Mouse (Mus musculus) adrenal gland, adult 2 months (tissue): ENCODE data around the gene Scel. TPM values are rescaled to one million over a fixed set of nuclear protein-coding genes. Genes with fewer than 3 reads are reported as not detected.
A peak's percentile ranks its signal among the peaks of the same experiment; 100 is the strongest.

Experiments used
- DNase-seq: peaks from one replicate; pipeline ENCODE4 v3.0.0; 2021
- polyA plus RNA-seq: library from polyadenylated mRNA; depleted of rRNA; stranded (reverse); fragments of >200 nt; gene quantifications from 2 replicates; pipeline ENCODE4 v1.2.3, GENCODE M21; 2012
- total RNA-seq, 2 experiments: library from RNA; stranded (reverse); gene quantifications; 2 replicates each; pipeline ENCODE4 v1.2.3; 2021

Scel gene
- total and polyA plus RNA-seq, 3 experiments = 0.04 to 0.35 TPM; not detected in 1

DNA sequence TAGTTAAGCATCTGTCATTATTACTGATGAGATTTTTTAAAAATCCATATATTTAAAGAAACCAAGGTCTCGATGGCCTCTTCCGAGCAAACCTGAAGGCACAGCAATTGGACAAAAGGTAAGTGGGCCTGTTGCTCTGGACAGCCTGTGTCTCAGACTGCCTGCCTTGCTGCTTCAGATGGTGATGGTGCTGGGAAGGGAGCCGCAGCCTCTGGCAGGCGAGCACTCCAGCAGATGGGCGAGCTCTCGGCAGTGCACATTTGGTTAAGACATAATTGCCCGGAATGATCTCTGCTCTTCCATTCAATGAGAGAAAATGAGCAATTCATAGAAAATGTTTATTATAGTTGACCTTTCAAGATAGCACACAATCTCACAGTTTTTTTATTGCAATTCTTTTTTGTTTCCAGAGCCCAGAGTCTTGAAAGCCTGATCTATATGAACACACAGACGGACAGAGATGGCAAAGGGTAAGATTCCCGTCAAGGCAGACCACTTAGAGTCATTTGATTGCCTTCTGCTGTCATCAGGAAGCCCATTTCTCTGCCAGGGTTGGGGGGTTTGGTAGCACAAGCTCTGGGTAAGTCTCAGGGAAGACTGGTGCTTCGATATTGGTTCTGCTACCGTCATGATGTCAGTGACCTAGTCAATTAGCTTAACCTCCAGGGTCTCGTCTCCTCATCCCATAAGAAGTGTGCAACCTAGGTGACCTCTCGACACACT, 58.6 kb downstream of the Scel start:
- no peak for DNase-seq

DNA sequence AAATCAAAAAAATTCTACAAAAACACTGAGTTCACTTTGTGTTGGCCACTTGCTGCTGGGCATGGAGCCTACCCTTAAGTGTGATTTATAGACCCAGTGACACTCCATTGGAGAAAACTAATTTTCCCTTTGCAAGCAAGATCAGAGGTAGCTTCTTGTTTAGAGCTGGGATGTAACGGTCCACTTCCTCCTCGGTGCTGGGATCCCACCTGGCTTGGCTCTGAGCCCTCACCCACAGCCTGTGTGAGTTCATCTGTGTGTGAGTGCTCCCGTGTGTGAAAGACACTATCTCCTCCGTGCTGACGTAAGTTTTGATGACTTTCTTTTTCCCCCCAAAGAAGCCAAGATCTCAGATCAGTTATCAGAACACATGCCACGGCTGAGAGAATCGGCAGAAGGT, 62.7 kb downstream of the Scel start:
- no peak for DNase-seq

DNA sequence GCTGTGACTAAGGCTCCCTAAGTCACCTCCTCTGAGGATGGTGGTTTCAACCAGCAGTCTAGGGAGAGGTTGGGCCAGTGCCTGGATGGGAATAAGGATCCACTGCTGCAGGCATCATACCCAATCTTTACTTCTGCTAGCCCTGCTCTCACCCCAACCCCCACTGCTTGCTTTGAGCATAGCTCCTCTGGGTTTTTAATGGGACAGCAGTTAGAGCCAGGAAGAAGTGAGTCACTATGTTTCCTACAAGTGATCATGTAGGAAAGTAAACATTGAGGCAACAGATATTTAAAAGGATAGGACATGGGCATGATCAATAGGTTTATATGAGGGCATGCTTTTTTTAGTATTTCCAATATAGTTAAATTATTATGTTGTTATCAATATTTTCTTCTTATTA, 63.9 kb downstream of the Scel start:
- no peak for DNase-seq

DNA sequence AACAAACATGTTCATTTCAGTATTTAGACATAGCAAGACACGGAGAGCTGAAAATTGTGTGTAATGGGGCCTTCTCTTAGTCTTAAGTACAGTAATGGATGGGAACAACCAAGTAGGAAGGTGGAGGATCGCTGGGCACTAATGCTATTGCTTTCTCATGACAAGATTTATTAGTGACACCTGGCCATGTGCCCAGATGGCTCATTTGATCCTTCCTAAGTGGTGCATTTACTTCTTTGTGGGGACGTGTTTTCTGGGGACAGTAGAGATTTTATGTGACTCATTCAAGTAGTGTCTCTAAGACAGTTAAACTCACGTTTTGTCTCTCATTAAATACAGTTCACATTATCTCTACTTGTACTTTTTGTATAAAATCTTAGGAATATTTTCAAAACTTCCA, 73.5 kb downstream of the Scel start:
- DNase-seq = peak; percentile 71

DNA sequence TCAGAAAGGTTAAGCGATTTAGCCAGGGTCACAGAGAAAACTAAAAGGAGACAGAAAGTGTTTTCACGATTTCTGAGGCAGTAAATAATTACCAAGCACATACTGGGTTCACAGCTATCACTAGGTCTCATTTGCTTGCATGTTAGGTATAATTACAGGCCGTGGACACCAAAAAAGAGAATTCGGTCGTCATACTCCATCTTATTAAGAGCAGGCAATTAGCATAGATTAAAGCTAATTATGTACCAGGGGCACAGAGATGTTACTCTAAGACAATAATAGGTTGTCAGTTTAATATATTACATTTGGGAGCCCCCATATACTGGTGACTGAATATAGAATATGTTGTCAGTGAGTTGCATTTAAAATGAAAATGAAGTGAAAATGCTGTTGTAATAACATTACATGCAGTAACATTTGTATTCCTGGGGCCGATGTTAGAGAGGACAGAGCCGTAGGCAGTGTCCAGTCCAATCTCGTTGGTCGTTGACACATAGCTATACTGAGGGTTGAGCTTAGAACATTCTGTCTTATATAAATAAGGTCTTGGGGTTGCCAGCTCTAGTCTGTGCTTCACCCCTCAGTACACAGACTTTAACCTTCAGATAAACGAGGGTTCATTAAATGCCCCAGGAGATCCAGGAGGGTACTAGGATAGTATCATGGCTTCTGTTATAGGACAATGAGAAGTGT, 74.2 kb downstream of the Scel start:
- DNase-seq = no peak

DNA sequence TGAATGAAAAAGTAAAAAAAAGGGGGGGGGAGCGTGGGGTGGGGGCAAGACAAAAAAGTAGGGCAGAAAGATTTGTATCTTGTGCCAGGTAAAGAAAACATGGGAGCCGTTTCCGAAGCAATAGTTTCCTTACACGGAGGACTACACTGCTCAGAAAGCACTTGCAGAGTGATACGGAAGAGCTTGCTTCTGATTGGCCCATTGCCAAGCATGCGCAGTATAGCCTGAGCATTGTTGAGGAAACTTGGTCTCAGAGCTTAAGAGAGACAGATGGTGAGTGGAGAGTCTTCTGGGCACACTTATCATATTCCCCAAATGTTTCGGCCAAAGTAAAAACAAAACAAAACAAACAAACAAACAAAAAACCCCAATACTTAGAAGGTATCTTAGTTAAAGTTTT, 76.7 kb downstream of the Scel start:
- DNase-seq = no peak

DNA sequence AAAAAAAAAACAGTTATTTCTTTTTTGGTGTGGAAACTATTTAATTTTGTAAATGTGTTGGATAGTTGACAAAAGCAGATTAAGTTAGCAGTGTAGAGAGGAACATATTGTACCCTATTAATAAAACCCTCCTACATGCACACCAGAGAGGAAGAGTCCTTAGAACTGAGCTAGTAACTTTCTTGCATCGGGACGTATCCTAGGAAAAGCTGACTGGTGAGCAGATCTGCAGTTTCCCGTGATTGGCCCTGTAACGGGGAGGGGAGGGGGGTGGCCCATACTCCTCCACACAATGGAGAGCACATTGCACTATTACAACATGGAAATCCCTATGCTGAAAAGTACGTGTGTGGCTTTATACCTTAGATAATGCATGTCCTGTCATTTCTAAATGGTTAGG, 82.7 kb downstream of the Scel start:
- no peak for DNase-seq

DNA sequence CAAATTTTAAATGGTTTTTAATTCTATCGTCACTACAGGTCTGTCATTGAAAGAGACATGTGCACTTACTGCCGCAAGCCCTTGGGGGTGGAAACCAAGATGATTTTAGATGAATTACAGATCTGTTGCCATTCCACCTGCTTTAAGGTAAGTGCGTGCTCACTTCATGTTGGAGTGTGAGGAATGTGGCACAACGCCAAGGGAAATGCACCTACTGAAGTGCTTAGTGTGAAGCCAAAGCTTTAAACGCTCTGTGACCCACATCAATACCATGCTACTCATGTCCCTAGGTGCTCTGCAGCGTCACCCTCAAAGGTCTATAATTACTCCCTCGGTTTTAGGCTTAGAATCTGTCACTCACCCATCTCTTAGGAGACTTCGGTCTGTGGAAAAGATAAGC, 94.9 kb downstream of the Scel start:
- no peak for DNase-seq

DNA sequence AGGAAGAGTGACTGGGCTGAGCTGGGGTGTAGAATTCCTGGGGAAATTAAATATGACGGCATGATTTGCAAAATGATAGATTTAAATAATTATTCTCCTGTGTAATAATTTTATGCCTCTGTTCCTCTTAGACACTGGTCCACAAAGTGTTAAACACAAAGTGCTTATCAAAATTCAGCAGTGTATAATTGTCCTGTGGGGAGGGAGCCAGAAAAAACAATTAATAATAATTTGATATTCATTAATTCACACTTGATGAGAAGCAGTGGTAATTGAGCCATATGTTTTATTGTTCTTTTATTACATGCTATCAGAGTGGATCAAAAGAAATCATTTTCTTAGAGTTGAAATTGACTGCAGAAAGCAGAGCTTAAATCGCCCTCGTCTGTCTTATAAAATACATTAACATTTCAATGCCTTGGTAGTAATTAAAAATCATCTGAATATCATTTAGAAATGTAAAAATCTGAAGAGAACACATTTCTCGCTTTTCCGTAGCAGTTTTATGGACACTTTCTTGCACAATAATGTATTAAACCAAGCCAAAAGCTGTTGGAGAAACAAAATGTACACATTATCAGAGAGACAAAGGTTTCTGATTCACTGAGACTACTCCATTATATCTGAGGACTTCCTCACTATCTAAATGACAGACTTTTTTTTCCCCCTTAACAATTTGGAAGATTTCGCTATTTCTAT, 100.6 kb downstream of the Scel start:
- no peak for DNase-seq

DNA sequence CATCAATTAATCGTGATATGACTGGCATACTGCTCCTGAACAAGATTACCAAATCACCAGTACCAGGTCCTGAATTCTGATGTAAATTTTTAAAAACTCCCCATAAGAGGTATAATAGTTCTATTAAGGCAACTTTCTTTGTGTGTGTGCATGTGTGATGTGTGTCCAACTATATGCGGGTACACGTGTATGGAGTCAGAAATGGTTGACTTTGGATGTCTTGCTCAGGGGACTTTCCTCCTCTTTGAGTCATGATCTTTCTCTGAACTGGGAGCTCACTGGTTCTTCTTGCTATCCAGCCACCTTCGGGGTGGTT, 101.1 kb downstream of the Scel start:
- DNase-seq = no peak

DNA sequence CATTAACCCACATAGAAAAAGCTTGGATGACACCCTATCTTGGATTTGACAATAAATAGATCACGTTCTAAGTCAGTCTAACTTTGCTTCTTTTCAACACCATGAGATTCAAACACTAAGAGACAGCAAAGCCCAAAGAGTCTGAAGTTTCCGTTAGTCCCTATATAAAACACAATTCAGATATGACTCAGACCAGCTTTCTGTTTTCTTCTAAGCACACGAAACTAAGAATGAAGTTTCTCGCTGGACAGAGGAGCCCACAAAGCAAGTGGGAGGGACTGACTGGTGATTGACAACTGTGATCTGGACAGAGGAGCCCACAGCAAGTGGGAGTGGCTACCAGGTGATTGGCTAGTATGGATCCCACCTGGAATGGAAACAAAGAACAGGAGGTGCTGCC, 106.6 kb downstream of the Scel start:
- DNase-seq = no peak

DNA sequence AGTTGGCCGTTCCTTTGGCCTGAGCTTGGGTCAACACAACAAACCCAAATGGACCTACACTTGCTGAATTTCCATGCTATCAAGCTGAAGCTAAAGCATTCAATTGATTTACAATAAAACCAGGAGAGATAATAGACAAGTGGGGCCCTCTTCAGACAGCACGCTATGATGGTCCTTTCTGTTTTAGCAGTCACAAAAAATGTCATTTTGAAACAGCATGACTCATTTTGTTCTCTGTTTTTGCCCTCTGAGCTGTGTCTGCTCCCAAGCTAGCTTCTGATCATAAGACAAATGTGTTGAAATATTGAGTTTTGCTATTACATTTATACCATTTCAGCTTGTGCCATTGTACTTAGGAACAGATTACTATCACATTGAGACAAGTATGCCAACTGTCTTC, 108.1 kb downstream of the Scel start:
- DNase-seq = no peak

DNA sequence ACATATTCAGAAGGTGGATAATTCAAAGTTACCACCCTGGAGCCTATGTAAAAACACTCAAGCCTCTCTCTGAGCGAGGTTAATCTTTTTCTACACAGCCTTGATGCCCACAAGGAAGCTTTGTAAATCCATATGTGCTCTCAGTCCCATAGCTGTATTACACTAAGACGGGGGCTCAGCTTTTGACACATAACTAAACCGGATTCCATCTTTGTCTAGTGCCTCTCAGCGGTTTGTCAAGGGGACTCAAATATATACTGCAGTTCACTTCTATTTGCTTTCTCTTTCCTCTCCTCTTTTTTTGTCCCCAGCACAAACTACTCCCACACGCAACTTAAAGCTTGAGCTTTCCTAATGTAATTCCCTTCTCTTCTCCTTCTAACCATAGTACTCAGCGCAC, 113.0 kb downstream of the Scel start:
- DNase-seq = no peak

DNA sequence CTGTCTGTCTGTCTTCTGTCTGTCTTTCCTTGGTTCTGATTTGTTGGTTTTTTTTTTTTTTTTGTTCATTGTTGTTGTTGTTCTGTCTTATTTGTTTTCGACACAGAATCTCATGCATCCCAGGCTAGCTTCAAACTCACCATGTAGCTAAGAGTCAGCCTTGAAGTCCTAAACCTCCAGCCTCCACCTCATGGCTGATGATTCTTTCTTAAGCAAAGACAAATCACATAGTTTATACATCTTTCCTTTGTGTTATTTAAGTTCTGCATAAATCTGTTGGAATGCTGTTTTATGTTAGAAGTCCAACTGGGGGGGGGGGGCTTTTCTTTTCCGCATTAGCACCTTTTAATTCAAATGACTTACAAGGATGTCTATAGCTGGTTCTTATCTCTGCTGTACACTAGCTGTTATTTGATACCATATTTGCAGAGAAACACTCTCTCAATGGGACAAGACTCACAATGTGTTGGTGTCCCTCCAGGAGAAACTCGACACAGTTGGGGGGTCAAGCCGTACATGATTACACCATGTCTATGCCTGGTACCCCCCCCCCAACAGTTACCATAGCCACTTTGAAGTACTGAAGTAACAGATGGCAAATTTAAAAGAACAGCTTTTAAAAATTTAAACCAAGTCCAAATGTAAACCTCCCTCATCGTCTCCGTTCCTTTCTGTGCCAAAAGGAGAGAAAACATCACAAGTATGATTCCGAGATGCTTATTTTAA, 116.7 kb downstream of the Scel start:
- no peak for DNase-seq

DNA sequence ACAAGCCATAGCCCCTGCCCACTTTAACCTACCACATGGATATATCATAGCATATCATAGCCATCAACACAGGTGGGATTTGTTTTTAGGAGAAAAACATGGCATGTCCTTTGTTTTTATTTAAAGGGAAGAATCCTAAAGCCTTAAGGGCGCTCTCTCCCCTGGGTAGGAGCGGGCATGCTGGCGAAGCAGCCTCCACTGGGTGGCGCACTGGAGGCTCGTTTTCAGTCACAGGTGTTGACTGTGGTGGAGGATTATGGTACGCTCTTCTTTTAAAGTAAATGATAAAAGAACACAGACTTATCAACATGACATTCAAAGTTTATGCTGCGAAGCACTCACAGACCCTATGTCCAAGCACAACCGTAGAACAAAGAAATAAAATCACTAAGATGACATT, 117.4 kb downstream of the Scel start:
- DNase-seq = no peak

DNA sequence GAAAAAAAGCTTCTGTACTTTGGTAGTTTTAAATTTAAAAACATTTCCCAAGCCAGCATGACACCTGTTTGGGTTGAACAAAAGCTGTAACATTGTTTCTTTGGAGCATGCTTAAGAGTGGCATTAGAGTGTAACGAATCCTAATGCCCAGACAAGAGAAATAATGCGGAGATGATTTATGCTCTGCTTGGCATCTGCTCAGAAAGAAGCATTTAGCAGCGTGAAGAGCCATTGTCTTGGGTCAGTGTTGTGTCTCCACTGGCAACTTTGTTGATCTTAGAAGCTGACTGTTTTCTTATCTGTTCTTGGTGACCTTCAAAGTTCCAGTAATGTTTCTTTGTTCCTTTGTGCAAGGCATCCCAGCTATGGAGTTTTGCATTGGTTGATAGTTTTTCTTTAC, 130.8 kb downstream of the Scel start:
- DNase-seq = no peak

DNA sequence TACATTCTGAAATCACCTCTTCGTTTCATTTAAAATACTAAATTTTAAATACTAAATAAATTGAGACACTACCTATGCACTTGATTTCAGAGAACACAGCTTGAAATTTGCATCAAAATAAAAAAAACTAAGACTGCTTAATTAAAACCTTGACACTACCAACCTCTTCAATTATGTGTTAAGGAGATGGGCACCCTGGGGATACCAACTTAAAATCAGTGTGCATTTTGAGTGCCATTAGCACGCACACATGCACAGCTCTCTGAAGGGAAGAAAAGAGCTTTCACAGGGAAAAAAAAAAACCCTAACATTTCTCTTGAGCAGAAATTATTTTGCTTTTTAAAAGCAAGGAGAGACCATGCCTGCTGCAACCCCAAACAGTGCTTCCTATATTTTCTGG, 134.8 kb downstream of the Scel start:
- DNase-seq = no peak

DNA sequence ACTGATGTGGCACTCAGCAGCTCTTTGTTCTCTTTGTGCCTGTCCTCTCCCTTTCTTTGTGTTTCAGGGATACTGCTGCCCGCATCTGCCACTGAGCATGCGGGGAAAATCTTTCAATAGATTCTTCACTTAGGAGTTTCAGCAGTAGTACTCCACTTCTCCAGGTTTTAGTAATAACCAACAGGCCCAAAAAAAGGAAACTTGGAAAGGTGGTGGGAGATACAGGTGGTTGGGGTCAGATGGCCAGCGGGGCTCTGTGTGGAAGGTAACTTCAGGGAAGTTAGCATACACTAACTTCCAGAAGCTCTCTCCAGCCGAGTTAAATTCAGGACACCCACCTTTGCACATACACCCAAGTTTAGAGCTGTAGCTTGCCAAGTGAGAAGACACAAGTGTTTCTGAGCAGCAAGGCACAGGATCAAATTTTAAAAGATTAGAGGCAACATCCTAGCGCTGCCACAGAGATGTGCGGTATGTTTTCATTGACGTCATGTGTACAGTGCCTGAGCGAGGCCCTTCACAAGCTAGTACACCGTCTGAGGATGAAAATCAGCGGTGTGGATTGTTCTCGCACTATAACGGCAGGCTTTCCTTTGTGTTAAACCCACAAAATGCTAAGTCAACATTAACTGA, 135.6 kb downstream of the Scel start:
- no peak for DNase-seq

DNA sequence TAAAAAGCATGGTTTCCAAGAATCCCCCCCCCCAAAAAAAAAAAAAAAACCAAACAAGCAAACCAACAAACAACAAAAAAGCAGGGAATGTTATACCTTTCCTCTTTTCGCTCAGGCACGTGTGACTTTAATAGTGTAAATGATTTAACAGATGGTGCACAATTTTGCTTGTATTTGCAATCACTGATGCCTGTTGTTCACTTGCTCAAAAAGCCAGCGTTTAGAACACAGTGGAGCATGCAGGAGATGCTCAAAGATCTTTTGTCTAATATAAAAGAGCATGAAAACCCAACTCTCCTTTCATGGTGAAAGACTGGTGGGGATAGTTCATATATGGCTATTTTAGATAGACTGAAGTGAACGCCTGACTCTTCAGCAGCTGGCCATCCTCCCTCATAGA, 136.2 kb downstream of the Scel start:
- DNase-seq = no peak

DNA sequence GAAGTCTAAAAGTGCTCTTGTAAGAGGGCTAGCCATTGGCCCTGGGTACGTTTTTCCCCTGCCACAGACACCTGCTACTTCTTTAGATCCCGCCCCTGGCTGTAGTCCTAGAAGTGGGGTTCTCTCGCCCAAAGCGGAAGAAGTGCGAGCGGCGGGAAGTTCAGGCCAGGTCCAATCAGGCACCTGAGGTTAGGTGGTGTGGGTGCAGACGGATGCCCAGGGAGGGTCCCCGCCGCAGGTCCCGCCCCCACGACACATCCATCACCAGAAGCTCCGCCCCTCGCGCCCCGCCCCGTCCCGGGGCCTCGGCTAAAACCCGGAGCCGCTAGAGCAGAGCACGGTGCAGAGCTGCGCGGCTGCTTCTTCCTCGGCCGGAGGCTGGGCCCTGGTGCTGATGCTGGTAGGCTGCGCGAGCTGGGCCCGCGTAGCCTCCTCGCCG, 136.8 kb downstream of the Scel start, which contains the start of gene Slain1:
Slain1 (plus strand) TSS at position 333 of the 439 bp plus-strand sequence.
- peak; percentile 77 for DNase-seq

DNA sequence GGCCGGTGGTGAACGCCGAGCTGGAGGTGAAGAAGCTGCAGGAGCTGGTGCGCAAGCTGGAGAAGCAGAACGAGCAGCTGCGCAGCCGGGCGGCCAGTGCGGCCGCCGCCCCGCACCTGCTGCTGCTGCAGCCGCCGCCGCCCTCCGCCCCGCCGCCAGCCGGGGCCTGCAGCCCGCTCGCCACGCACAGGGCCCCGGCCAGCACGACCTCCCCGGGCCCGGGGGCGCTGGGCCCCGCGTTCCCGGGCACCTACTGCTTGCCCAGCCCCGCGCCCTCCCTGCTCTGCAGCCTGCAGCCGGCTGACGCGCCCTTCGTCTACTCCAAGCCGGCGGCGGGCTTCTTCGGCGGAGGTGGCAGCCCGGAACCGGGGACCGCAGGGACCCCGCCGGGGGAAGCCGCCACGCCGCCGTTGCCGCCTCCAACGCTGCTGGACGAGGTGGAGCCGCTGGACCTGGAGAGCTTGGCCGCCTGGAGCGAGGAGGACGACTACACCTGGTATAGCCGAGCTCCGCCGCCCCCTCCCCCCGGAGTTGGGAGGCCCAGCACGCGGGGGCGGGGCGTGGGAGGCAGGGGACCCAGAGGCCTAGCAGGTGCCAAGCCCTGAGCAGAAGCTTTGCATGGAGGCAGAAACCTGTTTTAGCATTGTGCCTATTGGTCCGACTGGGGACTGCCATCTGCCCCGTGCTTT, 137.4 kb downstream of the Scel start:
- DNase-seq = peak; percentile 61

DNA sequence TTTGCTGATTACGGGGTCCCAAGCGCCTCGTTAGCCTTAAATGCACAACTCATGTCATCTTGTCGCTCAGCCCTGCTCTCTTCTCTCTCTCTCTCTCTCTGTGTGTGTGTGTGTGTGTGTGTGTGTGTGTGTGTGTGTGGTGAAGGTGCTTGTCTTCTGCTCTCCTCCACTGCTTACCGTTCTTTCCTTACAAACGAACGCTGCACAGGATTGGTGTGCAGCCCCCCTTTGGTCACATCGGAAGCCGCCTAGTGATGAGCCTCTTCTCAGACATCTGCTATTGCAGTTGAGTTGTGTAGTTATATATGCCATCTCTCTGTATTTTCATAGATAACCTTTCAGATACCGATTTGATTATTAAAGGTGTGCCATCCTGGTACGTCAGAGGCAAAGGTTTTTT, 138.0 kb downstream of the Scel start:
- DNase-seq = no peak
